Mouse (Mus musculus): ENCODE data around the gene Agpat2.

The Agpat2 gene

DNA sequence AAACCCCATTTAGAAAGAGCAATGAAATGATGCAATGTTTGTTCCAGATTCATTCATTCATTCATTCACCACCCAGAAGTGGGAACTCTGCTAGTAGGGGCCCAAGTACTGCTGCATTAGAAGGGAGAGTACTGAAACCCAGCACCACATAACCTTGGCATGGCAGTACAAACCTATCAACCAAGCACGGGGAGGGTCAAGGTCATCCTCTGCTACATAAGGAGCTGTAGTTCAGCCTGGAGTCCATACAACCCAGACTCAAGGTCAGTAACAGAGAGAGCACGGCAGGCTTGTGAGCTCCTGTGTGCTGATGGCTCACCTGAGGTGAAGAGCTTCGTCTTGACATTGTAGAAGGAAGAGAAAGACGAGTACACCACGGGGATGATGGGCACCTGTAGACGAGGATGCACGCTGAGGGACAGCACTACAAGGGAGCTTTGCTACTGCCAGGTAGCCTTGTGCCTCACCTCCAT is 9.7 kb downstream of the Agpat2 start:
- WGBS, result 81% methylated on average over 7 of the region's 7 CpGs

DNA sequence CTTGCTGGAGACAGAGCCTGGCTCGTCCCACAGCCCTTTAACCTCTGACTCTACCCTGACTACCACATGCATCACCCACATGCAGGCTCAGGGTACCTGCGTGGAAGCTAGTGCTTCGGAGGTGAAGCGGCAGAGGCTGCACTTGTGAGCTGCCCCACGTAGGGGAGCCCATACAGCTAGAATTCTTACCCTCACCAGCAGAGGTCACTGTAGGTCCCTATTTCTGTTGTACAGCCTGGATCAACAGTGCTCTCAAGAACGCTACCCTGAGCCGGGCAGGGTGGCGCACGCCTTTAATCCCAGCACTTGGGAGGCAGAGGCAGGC is 10.2 kb downstream of the Agpat2 start:
- WGBS, result 62% methylated on average over 9 of the region's 9 CpGs

DNA sequence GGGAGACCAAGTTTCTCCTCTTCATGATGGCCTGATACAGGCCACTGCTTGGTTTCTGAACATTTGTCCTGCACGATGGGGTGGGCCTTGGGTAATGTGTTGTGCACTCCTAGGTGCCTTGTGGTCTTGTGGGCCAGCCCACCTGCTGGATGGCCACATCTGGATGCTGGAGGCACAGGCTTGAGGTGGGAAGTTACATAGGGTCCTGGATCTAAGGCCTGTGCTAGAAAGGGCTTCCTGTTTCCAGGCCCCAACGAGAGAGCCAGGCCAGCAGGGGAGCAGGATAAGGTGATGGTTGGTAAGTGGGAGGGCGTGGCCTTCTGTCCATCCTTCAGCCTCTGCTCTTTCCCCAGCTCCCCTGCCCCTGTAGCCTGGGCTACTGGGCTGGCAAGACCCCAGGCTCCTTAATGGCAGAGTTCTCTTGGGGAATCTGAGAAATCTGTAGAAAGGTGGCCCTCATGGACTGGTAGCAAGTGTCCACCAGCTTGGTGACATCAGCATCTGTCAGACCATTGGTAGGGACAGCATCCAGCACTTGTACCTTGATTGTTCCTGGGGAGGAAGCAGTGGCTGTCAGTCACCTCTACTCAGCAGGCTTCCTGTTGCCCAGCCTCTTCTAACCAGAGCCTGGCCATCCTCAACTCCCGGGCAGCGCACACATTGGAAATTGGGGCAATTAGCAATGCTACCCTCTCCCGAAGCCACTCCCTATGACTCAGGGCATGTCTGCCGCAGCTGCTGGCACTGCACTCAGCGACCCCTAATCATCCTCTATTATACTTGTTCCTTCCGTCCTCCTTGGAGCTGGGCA is 10.8 kb downstream of the Agpat2 start:
- 77% methylated on average over 9 of the region's 9 CpGs for WGBS

DNA sequence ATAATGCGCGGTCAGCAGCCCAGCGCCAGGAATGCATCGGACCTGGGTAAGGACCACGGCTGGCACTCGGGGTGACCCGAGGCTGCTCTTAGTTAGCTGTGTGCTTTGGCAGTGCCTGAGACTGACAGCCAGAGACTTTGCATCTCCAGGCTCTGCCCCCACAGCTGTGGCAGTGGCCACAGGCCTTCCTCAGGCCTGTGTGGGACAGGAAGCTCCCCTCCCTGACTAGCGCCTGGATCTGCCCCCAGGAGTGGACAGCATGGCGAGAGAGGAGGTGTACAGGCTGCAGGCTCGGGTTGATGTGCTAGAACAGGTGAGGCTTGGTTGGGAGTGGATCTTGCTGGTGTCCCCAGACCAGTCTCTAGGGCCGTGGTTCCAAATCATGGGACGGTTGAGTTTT is 12.8 kb downstream of the Agpat2 start:
- WGBS, result 89% methylated on average over 12 of the region's 12 CpGs

DNA sequence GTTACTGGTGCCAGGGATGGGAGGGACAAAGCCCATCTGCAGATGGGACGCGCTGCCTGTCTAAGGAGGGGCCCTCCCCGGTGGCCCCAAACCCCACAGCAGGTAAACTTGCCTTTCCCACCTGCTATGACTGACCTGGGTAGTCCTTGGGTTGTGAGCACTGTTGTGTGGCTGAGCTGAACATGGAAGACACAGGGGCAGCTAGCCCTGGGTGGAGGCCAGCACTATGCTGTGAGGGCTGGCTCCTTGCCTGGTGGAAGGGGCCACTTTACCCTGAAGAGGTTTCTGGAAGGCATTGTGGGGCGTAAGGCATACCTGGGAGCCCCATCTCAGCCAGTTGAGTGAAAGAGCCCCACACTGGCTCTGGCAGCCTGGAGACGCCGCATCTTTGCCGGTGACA is 13.3 kb downstream of the Agpat2 start:
- 82% methylated on average over 7 of the region's 7 CpGs for WGBS

DNA sequence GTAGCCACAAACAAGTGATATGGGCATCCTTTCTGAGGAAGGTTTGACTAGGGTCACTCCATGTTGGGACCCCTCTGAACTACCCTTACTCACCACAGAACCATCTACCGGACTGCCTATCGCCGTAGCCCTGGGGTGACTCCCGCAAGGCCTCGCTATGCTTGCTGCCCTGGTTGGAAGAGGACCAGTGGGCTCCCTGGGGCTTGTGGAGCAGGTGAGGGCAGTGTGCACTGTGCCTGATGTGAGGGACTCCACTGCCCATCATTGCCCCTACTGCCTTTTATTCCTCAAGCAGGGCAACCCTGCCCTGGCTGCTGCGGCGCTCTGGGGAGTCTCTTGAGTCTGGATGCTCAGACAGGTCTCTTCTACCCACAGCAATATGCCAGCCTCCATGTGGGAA is 13.9 kb downstream of the Agpat2 start:
- 80% methylated on average over 7 of the region's 7 CpGs for WGBS

DNA sequence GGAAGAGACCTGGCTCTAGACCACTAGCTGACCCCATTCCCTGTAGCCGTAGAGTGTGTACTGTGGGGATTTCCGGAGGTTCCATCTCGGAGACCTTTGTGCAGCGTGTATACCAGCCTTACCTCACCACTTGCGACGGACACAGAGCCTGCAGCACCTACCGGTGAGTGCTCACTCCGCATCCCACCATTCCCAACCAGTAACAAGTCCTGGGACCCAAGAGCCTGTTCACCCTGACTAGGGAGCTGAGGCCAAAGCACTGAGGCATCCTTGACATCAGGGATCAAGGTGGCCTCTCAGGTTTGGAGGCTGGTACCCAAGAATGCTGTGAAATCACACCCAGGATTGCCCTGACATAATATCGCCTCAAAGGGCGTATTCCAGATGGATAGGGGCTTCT is 14.9 kb downstream of the Agpat2 start:
- 95% methylated on average over 10 of the region's 10 CpGs for WGBS

DNA sequence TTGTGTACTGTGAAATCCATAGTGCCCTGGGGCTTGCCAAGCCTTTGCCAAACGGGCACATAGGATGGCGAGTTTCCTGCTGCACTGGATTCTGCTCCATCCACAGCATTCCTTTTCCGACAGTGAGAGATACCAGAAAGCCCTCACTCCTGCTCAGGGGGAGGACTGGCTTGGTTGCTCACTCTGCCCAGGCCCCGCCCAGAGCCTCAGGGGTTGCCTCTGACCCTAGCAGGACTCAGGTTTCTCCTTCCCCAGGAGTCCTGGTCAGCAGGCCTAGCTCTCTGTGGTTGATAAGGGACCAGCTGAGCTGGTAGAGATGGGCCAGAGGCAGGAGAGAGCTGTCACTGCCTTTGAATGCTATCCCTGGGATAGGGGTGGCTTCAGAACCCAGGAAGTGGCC is 15.6 kb downstream of the Agpat2 start:
- WGBS, result 68% methylated on average over 4 of the region's 4 CpGs

DNA sequence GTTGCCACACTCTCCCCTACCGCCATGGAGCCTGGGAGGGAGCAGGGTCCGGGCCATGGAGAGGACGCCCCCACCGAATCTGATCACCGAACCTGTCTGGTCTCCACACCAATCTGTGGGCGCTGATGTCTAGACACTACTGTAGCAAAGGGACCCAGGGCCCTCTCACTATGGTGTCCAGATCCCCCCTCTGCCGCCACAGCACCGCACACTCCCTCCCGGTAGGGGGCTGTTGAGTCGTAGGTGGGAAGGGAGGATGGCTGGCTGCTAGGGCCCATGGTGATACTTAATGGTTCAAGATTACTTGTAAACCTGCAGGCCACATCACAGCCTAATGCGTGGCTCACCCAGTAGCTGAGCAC is 17.2 kb downstream of the Agpat2 start:
- WGBS, result 10% methylated on average over 11 of the region's 11 CpGs

DNA sequence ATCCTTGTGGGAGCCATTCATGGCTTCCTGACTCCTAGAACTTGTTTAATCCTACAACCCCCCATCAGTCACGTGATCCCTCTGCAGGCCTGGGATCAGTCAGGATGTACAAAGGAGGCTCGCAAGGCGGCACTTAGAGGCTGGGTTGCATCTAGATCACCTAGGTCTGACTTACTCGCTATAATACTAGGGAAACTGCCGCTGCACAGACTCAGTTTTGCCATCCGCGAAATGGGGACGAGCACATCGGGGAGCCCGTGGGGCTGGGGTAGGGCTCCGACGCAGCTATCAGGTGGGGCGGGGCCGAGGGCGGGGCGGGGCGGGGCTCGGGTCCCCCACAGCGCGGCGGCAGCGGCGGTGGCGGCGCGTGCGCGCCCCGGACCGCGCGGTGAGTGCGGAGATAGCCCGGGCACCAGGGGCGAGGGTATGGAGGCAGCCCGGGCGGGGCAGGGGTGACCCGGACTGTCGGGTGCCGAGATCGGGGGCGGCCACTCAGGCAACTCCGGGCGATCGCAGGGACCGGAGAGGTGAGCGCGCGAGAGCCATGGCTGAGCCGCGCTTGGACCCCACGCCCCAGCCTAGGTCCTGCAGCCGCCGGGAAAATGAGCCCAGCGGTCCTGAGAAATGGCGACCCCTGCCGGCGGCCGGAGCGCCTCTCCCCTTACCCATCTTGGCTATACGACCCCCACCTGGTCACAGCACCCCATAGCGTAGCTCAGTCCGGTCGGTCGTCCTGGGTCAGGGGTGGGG is 17.7 kb downstream of the Agpat2 start, which contains the start of gene Gm20532:
Gene Gm20532 (plus strand): TSS at position 346 of the 750 bp plus-strand sequence.
- 1% methylated on average over 65 of the region's 65 CpGs for WGBS

DNA sequence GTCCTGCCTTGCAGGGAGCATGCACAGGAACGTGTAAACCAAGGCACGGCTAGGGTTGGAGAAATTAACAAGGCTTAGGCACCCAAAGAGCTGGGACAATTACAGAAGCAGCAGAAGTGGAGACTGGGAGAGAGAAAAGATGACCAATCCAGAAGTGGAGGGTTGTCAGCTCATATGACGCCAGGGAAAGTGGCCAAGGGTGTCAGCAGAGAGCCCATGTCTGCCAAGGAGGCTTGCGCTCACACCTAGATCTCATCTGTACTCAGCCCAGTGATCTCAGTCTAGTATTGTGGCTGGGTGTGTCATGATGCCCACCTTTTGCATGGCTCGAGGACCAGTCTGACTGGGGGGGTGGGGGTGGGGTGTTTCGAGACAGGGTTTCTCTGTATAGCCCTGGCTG is 18.5 kb downstream of the Agpat2 start:
- 44% methylated on average over 6 of the region's 6 CpGs for WGBS

DNA sequence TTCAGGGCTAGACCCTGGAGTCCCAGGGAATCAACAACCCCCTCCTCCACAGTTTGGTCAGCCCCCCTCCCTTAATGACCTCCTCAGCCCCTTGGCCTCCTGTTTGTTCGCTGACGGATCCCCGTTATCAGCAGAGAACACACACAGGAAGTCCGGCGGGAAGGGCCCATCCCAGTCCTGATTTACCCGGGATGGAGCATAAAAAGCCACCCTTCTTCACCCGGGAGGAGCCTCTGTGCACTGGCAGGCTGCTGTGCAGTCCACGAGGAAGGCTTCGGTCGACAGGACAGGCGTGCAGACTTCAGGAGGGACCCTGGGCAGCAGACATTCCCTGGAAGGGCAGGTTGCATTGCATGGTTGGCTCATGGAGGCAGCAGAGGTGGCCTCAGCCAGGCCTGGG is 20.6 kb downstream of the Agpat2 start:
- 85% methylated on average over 11 of the region's 11 CpGs for WGBS

DNA sequence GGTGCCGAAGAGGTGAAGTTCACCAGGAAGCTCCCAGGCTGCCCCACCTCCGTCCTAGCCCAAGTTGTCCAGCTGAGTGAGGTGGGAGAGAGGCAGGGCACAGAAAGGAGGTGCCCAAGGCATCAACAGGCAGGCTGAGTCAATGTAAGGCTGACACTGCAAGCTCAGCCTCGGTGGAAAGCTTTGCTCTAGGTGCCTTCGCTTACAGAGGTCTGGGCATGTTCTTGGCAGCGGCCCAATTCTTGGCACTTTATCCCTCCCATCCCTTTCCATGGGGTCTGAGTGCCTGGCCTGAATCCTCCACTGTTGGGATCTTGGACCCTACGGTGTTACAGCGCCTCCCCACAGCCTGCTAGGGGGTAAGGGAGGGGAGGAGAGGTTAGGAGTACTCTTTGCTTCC is 21.5 kb downstream of the Agpat2 start:
- WGBS, result 66% methylated on average over 7 of the region's 7 CpGs

DNA sequence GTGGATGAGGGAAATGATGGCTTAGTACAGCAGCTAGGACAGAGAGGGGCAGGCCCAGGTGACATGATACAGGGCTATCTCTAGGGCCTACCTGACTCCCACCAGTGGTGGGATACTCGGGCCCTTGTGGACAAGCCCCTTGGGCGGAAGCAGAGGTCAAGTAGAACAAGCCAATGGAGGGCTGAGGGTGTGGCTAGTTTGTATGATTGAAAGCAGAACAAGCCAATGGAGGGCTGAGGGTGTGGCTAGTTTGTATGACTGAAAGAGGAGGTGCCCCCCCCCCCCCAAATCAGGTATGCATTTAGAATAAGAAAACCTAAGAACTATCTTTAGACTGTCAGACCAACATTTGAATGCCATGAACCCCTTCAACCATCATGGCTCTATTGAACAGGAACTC is 22.0 kb downstream of the Agpat2 start:
- WGBS, result 69% methylated on average over 2 of the region's 2 CpGs

DNA sequence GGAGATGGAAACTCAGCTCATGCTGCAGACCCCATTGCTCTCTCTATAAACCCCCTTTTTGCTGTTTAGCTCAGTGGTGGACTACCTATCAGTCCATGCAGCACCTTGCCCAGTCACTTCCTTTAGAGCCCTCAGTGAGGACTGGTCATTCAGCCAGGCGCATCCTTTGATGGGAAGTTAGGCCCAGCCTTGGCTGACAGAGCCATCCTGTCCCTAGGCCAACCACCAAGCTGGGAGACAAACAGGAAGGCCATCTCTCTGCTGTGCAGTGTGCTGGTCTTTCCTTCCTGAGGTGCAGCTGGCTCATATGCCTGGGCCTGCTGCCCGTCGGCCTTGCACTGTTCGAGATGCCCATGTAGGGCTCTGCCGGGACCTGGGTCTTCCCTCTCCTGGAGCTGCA is 23.5 kb downstream of the Agpat2 start:
- WGBS, result 96% methylated on average over 5 of the region's 5 CpGs

DNA sequence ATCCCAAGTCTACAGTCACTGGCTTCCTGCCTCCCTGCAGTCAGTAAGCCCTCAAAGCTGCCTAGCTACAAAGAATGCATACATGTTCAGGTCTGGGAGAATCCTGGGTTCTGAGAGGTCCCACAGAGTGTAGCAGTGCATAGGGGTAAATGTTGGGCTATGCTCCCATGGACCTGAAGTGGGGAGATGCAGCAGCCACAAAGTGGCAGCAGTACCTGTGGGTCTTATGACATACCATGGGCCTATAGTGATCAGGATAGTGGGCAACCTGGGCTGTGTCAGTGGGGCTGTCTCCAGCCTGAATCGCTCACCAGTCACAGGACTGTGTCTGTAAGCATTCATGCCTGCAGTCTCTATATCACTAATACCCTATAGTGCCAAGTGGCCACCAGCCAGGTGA is 24.5 kb downstream of the Agpat2 start, which contains the start of gene Egfl7:
Gene Egfl7 (plus strand): TSS at position 301 of the 400 bp plus-strand sequence.
- WGBS, result 88% methylated on average over 1 of the region's 1 CpGs

DNA sequence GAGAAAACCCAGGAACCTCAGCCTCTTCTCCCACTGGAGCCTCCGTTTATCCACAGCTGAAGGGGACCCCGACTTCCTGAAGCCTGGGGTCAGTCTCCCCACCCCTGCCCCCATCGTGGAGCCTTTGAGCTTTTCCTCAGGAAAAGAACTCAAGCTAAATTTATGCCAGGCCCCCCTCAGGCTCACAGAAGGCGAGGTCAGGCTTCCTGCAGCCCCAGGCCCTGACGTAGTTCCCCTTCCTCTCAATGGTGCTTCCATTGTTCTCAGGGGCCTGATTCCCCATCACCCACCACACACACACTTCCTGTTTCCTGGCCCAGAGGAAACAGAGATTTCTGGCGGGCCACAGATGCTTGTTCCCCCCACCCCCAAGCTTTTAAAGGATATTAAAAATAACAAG is 25.8 kb downstream of the Agpat2 start:
- WGBS, result 68% methylated on average over 6 of the region's 6 CpGs

DNA sequence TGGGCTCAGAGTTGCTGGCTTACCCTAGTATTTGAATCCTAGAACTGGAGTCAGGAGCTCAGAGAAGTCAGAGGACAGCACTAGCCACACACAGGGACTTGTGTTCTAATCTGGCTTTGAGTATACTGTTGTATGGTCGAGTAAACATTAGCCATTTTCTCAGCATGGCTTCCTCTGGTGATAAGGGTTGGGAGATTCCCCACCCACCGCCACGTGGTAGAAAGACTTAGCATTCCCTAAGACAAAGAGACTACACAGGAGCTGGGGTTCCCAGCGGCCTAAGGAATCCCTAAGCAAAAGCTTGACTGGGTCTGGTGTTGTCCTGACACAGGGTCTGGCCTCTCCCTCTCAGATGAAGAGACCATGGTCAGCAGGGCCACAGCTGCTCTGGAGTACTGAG is 27.8 kb downstream of the Agpat2 start:
- 75% methylated on average over 4 of the region's 4 CpGs for WGBS

DNA sequence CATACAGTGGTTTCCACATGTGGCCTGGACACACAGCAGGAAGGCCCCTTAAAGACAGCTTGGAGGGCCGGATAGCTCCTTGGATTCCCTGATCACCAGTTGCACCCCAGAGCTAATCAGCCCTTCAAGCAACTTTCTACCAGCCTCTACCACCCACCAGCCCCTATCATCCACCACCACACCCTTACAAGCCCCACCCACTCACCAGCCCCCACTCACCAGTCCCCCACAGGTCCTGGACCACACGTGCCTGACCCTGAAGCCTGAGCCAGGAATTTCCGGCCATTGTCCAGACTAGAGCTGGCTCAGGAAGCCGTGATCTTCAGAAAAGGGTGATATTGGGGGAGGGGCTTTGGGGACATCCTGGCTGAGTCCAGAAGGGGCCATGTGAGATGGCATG is 28.4 kb downstream of the Agpat2 start:
- 77% methylated on average over 4 of the region's 4 CpGs for WGBS

DNA sequence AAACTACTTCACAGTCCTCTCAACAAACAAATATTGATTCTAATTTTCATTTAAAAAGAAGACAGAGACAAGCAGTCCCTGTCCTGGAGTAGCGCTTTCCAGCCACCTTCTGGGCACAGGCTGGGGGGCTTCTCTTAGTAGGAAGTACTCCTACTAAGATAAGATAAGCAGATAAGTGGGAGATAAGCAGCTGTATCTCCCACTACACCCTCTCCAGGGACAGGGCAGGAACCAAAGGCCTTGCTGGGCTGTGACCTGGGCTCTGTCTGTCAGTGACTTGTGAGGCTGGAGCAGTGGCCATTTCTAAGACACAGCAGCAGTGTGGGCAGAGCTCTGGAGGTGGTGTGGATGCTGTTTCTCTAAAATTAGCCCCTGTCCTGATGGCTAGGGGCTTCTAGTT is 28.8 kb downstream of the Agpat2 start:
- 97% methylated on average over 1 of the region's 1 CpGs for WGBS

DNA sequence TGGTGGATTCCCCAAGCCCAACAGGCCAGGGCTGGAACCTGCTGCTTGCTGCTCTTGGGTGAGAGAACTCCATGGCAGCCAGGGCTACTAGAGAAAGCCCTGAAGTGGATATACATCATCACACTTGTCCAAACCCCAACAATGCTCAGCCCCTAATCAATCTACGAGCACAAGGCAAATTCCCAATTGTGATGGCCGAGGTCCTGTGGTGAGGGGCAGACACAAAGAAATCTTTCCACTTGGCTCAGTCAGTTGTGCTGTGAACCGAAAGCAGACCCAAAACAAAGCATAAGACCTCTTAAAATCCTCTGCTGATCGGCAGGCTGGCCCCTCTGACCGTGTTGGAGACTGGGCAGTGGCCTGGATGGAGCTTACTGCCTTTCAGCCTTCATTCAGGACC is 29.4 kb downstream of the Agpat2 start:
- WGBS, result 74% methylated on average over 5 of the region's 5 CpGs

DNA sequence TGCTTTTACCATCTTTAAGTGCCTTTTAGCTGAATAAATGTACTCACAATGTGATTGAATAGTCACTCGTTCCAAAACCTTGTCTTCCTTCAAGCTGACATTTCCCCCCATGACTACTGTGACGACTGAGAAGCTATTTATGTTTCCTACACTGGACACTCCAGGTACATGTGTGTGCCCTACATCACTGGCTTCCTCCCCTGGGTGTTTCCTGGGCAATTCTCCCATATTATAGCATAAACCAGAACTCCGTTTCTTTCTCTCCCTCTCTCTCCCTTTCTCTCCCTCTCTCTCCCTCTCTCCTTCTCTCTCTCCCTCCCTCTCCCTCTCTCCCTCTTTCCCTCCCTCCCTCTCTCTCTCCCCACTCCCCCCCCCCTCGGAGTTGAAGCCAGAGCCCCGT is 30.4 kb downstream of the Agpat2 start:
- 8% methylated on average over 5 of the region's 5 CpGs for WGBS

DNA sequence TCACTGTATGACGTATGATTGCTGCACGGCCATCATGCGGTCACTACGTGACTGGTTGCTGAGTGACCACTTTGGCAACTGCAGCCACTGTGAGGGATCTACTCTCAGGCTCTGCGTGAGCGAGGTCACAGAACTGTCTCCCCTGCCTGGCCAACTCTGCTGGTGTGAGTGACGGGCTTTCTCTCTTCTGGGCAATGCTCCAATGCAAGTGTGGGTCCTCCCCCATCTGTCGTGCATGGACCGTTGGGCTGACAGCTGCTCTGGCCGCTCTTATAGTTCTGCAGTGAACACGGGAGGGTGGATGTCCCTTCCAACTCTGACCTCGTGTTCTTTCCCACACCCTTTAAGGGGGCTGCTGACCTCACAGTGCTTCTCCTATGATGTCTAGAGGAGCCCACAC is 30.8 kb downstream of the Agpat2 start:
- whole genome bisulfite sequencing, result 21% methylated on average over 12 of the region's 12 CpGs

All from cerebral cortex, adult 2 months (tissue).